Mouse (Mus musculus) liver, embryonic 16.5 days (tissue): Measurements from ENCODE around the gene Adamts6. TPM values are rescaled to one million over a fixed set of nuclear protein-coding genes. Genes with fewer than 3 reads are reported as not detected.

ENCODE experiments used
- ATAC-seq: fragments of 200-750 bp; cut with Nextera tagmentation; 2 replicates; pipeline ENCODE4 v1.8.0; 2017; ENCODE audit warnings: low read depth, mild to moderate bottlenecking, moderate number of reproducible peaks, moderate library complexity
- H3K27ac ChIP-seq: fragments of 300-500 bp; sonication (generic); 2 replicates; pipeline ENCODE4 v1.5.1; 2014; ENCODE audit warnings: mild to moderate bottlenecking, low read length
- H3K27me3 ChIP-seq: fragments of 300-500 bp; sonication (generic); 2 replicates; pipeline ENCODE4 v1.6.1; 2014; ENCODE audit warnings: low read depth, low read length, mixed read lengths; ENCODE audit not compliant: control insufficient read depth, insufficient read depth
- H3K36me3 ChIP-seq: fragments of 300-500 bp; sonication (generic); 2 replicates; pipeline ENCODE4 v1.6.1; 2014; ENCODE audit warnings: mild to moderate bottlenecking; ENCODE audit not compliant: control insufficient read depth, insufficient read depth
- H3K4me1 ChIP-seq: fragments of 300-500 bp; sonication (generic); 2 replicates; pipeline ENCODE4 v1.6.1; 2014; ENCODE audit warnings: low read depth, low read length, mixed read lengths; ENCODE audit not compliant: control insufficient read depth
- H3K4me2 ChIP-seq: fragments of 300-500 bp; sonication (generic); 2 replicates; pipeline ENCODE4 v1.6.1; 2014; ENCODE audit warnings: low read depth, low read length, mixed read lengths
- H3K4me3 ChIP-seq: fragments of 300-500 bp; sonication (generic); 2 replicates; pipeline ENCODE4 v1.5.1; 2014; ENCODE audit warnings: low read depth, mild to moderate bottlenecking, low read length
- H3K9ac ChIP-seq: fragments of 300-500 bp; sonication (generic); 2 replicates; pipeline ENCODE4 v1.6.1; 2014; ENCODE audit warnings: low read depth, low read length
- H3K9me3 ChIP-seq: fragments of 300-500 bp; sonication (generic); replicated peaks from 2 replicates; pipeline ENCODE4 v1.6.1; 2016; ENCODE audit warnings: low read length; ENCODE audit not compliant: control insufficient read depth
- WGBS: fragments of 180-500 bp; shearing (Covaris S2); extraction: QIAGEN DNeasy Blood & Tissue Kit; methylation state at CpG from one replicate; pipeline ENCODE4 v1.1.7; 2014; ENCODE audit not compliant: insufficient replicate concordance; 5-methylcytosine and 5-hydroxymethylcytosine counted together
- polyA plus RNA-seq: library from polyadenylated mRNA; unstranded; fragments of >200 nt; fragmentation: Nextera tagmentation; extraction: Ambion mirVana; gene quantifications from 2 replicates; pipeline ENCODE4 v1.2.1, GENCODE M21; 2015

Adamts6 gene
- polyA plus RNA-seq, 1 experiment from 2014 or later = 0.27 TPM

DNA sequence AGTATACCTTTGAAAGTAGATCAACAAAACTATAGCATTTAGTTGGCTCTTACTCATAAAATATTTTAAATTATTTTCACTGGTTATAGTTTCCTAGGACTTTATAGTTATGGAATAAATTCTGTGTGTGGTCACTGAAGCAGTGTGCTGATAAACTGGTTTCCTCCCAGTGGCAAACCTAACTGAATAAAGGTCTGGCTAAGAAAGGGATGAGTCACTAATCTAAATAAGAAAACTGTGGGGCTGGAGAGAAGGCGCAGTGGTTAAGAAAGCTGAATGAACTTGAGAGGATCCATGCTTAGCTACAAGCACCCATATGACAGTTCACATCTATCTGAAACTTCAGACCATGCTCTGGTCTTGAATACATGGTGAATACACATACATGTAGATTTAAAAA lies 7.8 kb downstream of the Adamts6 start:
- H3K36me3 ChIP-seq = no peaks in the 10 kb centered on the region
- no peaks in the 10 kb centered on the region for H3K9me3 ChIP-seq
- H3K4me3 ChIP-seq = no peak overlapping the region
- H3K27me3 ChIP-seq = no peaks in the 10 kb centered on the region
- WGBS = 63% methylated on average over 1 of the region's 1 CpGs
- no peak for ATAC-seq
- no peak overlapping the region for H3K9ac ChIP-seq
- no peaks in the 10 kb centered on the region for H3K4me1 ChIP-seq
- H3K4me2 ChIP-seq = no peak overlapping the region
- H3K27ac ChIP-seq = no peak overlapping the region

DNA sequence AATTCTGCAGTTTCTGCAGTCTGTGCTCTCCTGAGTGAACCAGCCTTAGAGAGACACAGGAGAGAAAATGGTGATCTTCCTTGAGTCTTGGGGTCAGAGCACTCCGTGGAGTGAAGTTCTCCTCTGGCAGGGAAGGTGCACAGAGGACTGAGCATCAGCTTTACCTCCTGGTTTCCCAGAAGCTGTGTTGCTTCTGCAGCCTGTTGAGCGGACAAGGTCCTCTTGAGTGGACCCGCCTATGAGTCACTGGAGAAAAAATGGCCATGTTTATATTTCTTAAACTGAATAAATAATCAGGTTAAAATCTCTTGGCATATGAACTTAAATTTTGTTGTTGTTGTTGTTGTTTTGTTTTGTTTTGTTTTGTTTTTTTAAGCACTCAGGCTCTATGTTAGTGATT lies 41.7 kb downstream of the Adamts6 start:
- H3K9me3 ChIP-seq = no peaks in the 10 kb centered on the region
- H3K4me2 ChIP-seq = no peak overlapping the region
- H3K4me1 ChIP-seq = no peaks in the 10 kb centered on the region
- H3K27me3 ChIP-seq = no peaks in the 10 kb centered on the region
- H3K27ac ChIP-seq = no peak overlapping the region
- 65% methylated on average over 3 of the region's 3 CpGs for WGBS
- no peak for ATAC-seq
- H3K9ac ChIP-seq = no peak overlapping the region
- no peak overlapping the region for H3K4me3 ChIP-seq
- no peaks in the 10 kb centered on the region for H3K36me3 ChIP-seq

DNA sequence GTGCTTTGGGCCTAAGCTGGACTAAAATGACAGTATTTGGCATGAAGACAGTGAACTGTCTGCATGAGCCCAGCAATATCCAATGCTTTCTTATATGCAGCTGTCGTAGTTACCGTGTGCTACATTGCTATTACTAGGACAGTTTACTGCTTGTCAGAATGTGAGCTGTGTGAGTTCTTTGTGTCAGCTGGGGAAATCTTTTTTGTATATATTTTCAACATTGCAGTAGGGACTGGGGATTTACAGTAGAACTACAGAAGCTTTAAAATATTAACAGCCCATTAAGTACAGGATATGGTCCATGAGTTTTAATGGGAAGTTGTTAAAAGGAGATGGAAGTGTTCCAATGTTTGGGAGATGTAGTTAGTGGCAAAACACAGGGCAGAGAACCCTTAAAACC lies 42.1 kb downstream of the Adamts6 start:
- no peak overlapping the region for H3K4me3 ChIP-seq
- 69% methylated on average over 2 of the region's 2 CpGs for WGBS
- no peak overlapping the region for H3K9ac ChIP-seq
- no peak for ATAC-seq
- no peaks in the 10 kb centered on the region for H3K36me3 ChIP-seq
- no peak overlapping the region for H3K27ac ChIP-seq
- H3K4me1 ChIP-seq = no peaks in the 10 kb centered on the region
- H3K9me3 ChIP-seq = no peaks in the 10 kb centered on the region
- H3K27me3 ChIP-seq = no peaks in the 10 kb centered on the region
- no peak overlapping the region for H3K4me2 ChIP-seq

DNA sequence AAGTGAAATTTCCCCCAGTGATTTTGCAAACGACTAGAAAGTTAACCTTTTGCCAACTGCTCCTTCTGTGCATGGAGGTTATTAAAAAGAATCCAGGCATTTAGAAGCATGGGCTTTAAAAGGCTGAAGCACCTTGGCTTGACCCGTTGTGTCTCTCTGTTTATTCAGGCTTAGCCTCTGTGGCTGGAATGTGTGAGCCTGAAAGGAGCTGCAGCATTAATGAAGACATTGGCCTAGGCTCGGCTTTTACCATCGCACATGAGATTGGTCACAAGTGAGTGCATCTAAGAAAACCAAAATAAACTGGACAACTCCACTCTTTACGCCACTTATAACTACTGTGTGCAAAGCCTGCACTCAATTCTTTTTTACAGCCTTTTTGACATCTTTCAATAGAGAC lies 65.0 kb downstream of the Adamts6 start:
- 68% methylated on average over 5 of the region's 5 CpGs for WGBS
- no peak overlapping the region for H3K27ac ChIP-seq
- H3K27me3 ChIP-seq = no peaks in the 10 kb centered on the region
- H3K9me3 ChIP-seq = no peaks in the 10 kb centered on the region
- no peaks in the 10 kb centered on the region for H3K4me1 ChIP-seq
- no peak overlapping the region for H3K9ac ChIP-seq
- no peaks in the 10 kb centered on the region for H3K36me3 ChIP-seq
- no peak overlapping the region for H3K4me2 ChIP-seq
- H3K4me3 ChIP-seq = no peak overlapping the region
- no peak for ATAC-seq

GRCm38 (mm10) chr13:104393427-104394356 lies 106.1 kb downstream of the Adamts6 start:
- Histone ChIP-seq H3K9ac (no peak overlapping the region), H3K4me3 (no peak overlapping the region), H3K36me3 (no peaks in the 10 kb centered on the region), H3K27me3 (no peaks in the 10 kb centered on the region), H3K27ac (no peak overlapping the region), H3K4me2 (no peak overlapping the region), H3K9me3 (no peaks in the 10 kb centered on the region), H3K4me1 (no peaks in the 10 kb centered on the region)
- no peak for ATAC-seq
- WGBS = 67% methylated on average over 8 of the region's 8 CpGs

DNA sequence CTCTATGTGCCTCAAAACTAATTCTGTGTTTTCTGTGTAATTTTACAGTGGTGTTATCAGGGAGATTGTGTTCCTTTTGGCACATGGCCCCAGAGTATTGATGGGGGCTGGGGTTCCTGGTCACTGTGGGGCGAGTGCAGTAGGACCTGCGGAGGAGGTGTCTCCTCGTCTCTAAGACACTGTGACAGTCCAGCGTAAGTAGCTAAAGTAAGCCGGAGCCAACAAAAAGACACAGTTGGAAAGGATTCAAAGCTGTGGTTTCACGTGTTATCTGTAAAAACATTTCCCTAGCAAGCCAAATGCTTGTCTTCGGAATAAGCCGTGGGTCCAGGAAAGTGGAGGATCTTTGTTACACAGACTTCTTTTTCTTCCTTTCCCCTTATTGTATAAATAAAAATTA lies 110.2 kb downstream of the Adamts6 start:
- H3K4me1 ChIP-seq = no peaks in the 10 kb centered on the region
- no peaks in the 10 kb centered on the region for H3K36me3 ChIP-seq
- ATAC-seq = no peak
- H3K9me3 ChIP-seq = no peaks in the 10 kb centered on the region
- no peak overlapping the region for H3K27ac ChIP-seq
- no peak overlapping the region for H3K9ac ChIP-seq
- WGBS = 71% methylated on average over 8 of the region's 8 CpGs
- no peaks in the 10 kb centered on the region for H3K27me3 ChIP-seq
- H3K4me2 ChIP-seq = no peak overlapping the region
- no peak overlapping the region for H3K4me3 ChIP-seq

GRCm38 (mm10) chr13:104432734-104433133 lies 145.1 kb downstream of the Adamts6 start:
- no peak overlapping the region for H3K4me3 ChIP-seq
- H3K27me3 ChIP-seq = no peaks in the 10 kb centered on the region
- H3K27ac ChIP-seq = no peak overlapping the region
- no peaks in the 10 kb centered on the region for H3K9me3 ChIP-seq
- H3K4me1 ChIP-seq = no peaks in the 10 kb centered on the region
- H3K9ac ChIP-seq = no peak overlapping the region
- 70% methylated on average over 2 of the region's 2 CpGs for WGBS
- no peaks in the 10 kb centered on the region for H3K36me3 ChIP-seq
- ATAC-seq = no peak
- H3K4me2 ChIP-seq = no peak overlapping the region

DNA sequence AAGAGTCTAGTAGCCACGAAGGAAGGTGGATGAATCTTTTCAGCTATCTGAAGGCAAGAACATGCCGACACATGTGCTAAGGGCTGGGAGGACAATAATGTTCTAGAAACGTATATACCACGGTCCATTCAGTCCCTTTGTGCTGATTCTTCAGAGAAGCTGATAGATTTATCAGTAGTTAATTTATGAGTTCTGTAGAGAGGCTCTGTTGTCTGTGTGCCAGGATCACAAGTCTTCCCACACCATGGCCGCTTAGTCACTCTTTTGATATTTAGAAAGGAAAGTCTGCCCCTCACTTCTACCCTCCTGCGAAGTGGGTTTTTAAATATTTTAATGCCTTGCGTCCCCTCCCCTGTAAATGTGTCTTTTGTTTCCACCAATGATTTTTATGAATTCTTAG lies 154.9 kb downstream of the Adamts6 start:
- Histone ChIP-seq H3K27me3 (no peaks in the 10 kb centered on the region), H3K9ac (no peak overlapping the region), H3K4me1 (no peaks in the 10 kb centered on the region), H3K4me3 (no peak overlapping the region), H3K27ac (no peak overlapping the region), H3K9me3 (no peaks in the 10 kb centered on the region), H3K36me3 (no peaks in the 10 kb centered on the region), H3K4me2 (no peak overlapping the region)
- no peak for ATAC-seq
- WGBS = 69% methylated on average over 7 of the region's 7 CpGs

DNA sequence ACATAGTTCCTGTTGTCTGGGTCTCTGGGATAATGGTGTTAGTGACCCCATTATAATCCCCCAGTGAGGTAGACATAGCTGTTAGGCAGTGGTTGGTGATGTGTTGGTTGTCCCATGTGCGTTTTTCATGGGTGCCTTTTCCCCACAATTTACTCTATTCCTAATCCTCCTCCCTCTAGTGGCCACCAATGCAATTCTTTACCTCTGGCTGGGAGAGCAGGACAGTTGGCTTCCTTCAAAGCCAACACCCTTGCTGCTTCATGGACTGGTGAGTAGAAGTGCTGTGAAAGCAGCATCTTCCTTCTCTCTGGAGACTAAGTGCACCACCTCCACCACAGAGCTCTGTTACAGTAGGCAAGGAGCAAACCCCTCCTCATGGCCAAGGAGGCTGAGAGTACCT lies 157.8 kb downstream of the Adamts6 start:
- no peak overlapping the region for H3K27ac ChIP-seq
- H3K4me2 ChIP-seq = no peak overlapping the region
- no peaks in the 10 kb centered on the region for H3K4me1 ChIP-seq
- no peak overlapping the region for H3K4me3 ChIP-seq
- no peaks in the 10 kb centered on the region for H3K36me3 ChIP-seq
- no peaks in the 10 kb centered on the region for H3K27me3 ChIP-seq
- no peak overlapping the region for H3K9ac ChIP-seq
- no peaks in the 10 kb centered on the region for H3K9me3 ChIP-seq
- ATAC-seq = no peak
- WGBS = 37% methylated on average over 1 of the region's 1 CpGs
